Mouse (Mus musculus): Measurements from ENCODE around the gene Tef.

- no peak for TF ChIP-seq CTCF (conservative IDR thresholded peaks at IDR 0.05; ENCODE audit: insufficient read depth, insufficient read length, low read depth, low read length)
- no peak for TF ChIP-seq POLR2A (IDR thresholded peaks at IDR 0.05; ENCODE audit: low read depth, low read length)
These were observed 4.4 kb upstream of the Tef start for GRCm38 (mm10) chr15:81797861-81798260.
